Mouse (Mus musculus): ENCODE measurements around the gene Gm21887.
A peak's percentile ranks its signal among the peaks of the same experiment; 100 is the strongest.
"Not testable (repeated sequence)": the region's sequence is repeated elsewhere in the genome, so short reads cannot be mapped to it uniquely, and the experiment has no call there.

The Gm21887 gene

DNA sequence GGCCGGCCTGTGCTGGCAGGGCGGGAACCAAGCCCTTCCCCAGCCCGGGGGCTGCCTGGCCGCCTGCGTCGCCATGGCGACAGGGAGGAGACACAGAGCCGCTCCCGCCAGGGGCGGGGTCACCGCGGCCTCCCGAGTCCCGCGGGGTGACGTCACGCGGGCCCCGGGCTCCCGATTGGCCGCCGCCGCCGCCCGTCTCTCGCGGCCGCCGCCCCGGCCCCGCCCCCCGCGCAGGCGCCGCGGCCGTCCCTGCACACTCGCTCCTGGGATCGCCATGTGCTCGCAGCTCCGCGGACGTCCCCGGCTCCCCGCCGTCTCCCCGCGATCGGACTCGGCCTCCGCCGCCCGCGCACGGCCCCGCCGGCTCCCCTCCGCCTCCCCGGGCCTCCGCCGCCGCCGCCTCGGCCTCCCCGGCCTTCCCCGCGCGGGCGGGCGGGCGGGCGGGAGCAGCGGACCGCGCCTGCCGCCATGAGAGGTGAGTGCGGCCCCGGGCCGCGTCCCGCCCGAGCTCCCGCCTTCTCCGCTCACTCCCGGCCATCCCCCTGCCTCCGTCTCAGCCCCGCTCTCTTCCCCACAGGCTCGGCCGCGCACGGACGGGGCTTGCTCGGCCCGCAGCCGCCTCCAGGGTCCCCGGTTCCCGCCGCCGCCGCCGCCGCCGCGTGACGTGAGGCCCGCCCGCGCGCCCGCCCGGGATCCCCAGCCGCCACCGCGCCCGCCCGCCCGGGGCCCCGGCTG lies at the start of gene Gm21887:
TSS of gene Gm21887 (plus strand) at position 644 of the 735 bp plus-strand sequence.
- DNase-seq, result peak; percentile 87

DNA sequence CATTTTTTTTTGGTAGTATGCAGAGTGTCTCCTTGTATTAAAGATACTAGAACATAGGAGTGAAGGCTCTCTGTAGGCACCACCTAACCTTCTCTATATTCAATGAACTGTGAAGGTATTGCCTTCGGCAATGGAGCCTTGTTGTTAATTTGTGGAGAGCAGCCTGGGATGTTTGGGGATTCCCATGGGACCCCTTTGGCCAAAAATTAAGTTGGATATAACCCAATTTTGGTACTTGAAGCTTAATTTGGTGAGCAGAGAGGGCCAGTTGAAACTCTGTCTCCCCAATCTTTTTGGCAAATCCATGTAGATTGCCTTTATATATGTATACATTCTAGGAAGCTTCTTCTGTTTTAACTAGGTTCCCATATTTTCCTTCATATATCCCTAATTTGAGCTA lies 40.1 kb upstream of the Gm21887 start:
- peak; percentile 68 for DNase-seq

DNA sequence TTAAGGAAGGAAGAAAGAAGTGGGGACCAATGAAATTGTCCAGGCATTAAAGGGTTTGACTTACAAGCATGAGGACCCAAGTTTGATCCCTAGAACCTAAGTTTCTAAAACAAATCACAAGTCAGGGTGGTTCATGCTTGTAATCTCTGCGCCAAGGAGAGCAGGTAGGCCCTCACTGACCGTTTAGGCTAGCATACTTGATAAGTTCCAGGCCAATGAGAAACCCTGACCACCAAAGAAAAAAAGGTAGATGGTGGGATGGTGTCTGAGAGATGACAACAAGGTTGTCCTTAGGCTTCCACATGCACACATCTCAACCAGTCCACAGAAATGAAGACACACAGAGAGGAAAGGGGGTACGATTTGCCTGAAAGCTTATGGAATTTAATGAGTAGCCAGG lies 39.7 kb upstream of the Gm21887 start:
- DNase-seq, result peak; percentile 16

DNA sequence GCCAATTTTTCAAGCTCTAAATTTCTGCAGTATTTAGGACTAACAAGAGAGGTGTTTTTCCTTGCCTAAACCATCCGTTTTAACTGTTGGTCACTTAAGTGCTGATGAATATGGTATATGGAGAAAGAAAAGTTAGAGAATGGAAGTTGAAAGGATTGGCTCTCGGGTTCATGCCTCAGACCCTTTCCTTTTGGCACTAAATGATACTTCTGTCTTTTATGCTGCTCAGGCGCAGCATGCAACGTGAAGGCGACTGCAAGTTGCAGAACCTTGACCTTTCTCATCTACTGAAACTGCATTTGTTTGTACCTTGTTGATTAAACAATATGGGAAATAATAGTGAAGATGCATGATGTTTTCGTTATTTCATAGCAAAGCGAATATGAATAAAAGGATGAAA lies 38.9 kb upstream of the Gm21887 start:
- peak; percentile 4 for DNase-seq

DNA sequence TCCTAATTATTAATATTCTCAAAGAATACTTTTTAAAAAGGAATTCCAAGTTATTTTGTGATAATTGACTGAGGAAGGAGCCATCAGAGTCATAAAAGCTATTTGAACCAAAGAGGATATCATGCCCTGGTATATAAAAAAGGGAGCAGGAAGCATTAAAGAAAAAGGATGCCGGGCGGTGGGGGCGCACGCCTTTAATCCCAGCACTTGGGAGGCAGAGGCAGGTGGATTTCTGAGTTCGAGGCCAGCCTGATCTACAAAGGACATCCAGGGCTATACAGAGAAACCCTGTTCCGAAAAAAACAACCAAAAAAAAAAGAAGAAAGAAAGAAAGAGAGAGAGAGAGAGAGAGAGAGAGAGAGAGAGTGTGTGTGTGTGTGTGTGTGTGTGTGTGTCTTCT lies 37.9 kb upstream of the Gm21887 start:
- DNase-seq, result peak; percentile 1

DNA sequence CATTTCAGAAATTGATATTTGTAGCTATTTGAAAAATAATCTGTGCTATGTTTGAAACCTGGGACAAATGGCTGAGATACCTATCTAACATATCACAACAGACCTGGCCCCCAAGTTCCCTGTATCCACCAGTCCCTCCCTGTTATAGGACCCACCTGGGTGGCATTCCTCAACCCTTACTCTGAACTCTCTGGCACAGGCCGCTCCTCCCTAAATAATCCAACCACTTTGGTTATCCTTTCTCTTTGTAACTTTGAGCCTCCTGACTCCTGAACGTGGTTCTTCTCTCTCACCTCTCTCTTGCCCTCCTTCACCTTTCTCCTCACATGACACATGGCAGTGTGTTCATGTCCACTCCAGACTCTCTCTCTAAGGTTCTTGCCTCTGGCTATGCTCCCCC lies 37.3 kb upstream of the Gm21887 start:
- peak; percentile 1 for DNase-seq

DNA sequence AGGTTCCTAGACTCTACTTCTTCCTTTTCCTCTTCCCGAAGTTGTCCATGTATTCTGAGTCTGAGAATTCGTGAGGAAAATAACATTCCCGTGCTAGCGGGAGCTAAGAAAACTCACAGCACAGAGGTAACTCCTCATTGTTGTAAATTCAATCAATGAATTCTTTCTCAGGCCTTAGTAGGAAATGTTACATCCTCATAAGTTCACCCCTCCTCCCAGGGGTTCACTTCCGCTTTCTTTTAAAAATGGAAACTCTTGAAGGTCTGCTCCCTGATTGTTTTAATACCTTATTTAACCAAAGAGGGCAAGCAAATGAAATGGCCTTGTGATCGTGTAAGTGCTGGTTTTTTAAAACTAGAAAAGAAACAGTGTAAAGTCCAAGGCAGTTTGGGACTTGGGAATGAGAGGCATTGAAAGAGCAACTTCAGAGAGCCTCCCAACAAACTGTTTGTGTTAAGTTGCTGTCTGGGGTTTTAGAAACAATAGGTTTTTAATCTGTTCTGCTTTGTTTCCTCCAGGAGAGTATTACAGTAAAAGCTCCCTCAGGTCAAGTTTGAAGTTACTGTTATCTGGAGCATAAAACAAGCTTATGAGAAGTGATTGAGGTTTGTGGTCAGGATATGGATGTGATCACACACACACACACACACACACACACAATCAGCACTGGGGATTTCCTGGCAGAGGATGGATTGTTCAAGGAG lies 36.5 kb upstream of the Gm21887 start:
- DNase-seq, result peak; percentile 2

DNA sequence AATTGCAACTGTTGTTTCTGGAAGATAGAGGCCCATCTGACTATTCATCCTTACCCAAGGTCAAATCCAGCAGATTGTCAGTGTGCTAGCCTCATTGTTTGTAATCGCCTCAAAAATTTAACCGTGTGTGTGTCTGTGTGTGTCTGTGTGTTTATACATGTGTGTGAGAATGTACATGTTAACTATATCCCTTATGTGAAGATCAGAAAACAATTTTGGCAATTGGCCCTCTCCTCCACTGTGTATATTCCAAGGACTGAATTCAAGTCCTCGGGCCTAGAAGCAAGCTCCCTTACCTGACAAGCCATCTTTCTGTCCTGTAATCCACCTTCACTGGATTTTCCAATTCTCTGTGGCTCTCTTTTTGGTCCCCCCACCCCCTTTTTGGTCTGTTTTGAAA lies 35.7 kb upstream of the Gm21887 start:
- peak; percentile 9 for DNase-seq

DNA sequence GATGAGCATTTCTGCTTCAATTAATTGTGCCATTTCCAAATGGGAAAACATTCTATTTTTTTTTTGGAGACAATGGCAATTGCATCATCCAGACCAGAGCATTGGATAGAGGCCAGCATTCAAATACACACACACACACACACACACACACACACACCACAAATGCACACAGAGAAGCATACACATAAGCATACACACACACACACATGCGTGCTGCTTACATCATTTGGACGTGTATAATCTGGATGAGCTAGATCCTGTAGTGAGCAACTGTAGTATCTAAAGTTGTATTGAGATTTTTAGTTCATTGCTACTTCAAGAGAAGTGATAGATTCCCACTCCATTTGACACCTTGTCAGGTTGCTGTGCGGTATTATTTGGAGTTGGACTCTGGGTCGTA lies 35.0 kb upstream of the Gm21887 start:
- DNase-seq, result peak; percentile 3

DNA sequence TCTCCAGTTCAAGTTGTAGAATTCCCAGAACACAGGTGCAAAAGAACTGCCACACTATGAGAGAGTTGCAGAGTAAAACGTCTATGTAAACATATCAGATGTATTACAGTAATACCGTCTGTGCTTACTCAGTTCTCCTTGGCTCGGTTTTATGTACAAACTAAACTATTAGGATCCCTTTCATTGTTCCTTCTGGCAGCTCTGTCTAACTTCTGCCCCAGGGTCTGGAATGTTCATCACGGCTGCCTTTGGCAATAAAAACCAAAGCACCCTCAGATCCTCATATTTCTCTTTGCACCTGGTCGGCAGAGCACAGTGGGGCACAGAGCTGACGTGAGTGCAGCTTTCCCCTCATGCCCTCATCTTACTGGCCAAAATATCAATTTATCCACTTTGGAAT lies 34.5 kb upstream of the Gm21887 start:
- DNase-seq, result not testable (repeated sequence)

DNA sequence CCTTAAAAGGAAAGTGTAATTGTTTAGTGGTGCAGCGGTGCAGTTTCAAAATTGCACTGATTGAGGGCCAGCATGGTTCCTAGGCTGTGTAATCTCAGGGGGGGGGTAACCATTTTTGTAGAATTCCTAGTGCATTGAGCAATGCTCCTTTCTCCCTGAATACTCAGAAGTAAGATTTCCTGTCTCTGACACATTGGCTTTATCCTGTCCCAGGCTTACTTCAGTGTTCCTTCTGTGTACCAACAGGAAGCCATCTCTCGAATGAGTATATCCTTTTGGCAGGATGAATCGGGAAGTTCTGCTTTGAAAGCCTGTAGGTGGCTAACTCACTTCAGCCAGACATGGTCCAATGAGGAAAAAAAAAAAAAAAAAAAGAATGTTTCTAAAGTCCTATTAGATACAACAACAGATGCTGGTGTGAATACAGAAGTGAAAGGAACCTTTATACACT lies 33.8 kb upstream of the Gm21887 start:
- not testable (repeated sequence) for DNase-seq

DNA sequence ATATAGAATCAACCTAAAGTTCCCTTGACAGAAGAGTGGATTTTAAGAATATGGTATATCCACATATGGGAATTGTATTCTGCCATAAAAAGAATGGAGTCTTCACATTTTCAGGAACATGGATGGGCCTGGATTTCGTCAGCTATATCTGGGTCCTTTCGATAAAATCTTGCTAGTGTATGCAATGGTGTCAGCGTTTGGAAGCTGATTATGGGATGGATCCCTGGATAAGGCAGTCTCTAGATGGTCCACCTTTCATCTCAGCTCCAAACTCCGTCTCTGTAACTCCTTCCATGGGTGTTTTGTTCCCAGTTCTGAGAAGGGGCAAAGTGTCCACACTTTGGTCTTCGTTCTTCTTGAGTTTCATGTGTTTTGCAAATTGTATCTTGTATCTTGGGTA lies 33.1 kb upstream of the Gm21887 start:
- DNase-seq, result not testable (repeated sequence)

DNA sequence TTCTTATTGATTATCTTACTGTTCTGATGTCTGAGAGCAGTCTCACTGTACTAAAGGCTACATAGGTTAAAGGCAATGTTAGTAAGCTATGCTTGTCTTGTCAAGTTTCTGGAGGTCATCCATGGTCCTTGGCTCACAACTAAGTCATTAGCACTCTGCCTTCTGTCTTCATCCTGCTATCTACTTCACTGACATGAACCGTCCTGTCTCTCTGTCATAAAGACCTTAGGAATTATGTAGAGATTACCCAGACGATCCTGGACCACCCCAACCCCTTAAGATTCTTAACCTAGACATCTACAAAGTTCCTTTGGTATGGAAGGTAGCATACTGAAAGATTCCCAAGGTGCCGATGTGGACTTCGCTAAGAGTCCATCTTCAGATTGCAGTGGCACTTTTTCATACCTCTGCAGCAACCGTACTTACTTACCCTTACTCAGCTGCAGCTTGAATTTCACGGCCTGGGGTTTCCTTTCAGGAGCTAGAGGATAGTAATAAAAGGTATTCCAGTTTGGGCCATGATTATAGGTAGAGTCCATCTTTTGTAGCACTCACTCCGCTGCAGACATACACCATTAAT lies 31.5 kb upstream of the Gm21887 start:
- peak; percentile 18 for DNase-seq

DNA sequence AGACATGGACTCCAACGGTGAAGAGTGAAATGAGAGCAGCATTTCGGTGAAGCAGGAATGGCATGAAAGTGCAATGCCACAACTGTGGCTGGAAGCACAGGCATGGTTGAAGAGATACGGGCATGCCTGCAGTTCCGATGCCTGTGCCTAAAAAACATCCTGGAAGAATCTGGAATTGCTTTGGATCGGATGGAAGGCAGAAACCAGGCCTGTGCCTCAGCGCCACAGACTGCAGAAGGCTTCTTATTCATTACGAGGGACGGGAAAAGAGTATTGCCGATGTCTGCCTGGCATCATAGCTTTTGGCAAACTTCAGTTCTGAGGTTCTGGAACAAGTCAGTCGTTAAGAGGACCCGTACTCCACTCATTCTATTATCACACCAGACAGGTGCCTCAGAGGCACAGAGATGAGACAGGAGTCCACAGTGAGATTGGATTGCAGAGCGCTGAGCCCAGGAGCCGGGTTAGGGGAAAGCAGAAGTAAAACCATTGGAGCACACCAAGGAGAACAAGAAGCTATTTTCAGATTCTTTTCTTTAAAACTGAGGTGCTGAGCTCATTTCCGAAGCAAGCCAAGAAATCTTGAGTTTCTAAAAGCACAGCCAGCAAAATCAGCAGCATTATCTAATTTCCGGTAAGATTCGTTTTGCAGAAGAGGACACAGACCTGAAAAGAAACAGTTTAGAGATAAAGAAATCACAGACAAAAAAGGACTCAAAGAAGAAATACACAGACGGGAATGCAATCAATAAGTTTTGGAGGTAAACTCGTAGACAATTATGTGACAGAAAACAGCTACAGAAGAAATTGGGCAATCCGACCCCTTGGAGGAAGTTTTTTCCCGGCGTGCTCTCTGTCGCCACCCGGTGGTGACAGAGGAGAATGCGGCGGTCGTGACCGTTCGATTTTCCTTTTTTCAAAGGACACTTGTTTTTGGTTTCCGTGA lies 30.8 kb upstream of the Gm21887 start:
- DNase-seq, result peak; percentile 36

DNA sequence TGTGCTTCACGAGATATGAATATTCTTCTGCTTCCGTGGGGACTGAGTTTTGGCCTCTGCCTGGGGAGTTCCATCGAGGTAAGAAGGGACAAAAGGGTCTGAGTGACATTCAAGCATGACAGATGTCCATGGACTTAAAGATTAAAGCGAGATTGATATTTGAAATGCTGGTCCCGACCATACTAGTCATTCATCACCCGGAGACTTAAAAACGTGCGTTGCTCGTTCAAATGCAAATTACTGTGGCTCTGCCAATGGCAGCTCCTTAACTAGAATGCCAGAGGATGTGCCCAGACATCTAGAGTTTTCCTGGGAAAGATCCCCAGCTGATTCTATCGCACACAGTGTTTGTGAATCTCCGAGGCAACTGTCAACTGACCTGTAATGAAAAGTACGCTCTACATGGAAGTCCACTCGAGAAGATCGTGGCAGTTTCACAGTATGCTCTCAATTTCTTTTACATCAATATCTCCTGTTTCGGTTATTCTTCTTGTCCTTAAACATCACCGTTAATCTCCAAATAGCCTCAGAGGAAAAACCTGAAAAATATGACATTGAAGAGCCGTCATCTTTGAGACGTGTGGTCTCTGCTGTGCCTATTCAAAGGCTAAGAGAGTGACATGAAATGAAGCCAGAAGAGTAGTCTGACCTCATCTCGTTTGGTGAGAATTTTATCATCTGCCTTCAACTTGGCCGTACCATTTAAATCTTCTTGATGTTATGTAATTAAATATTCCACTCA lies 29.8 kb upstream of the Gm21887 start:
- DNase-seq, result peak; percentile 27

DNA sequence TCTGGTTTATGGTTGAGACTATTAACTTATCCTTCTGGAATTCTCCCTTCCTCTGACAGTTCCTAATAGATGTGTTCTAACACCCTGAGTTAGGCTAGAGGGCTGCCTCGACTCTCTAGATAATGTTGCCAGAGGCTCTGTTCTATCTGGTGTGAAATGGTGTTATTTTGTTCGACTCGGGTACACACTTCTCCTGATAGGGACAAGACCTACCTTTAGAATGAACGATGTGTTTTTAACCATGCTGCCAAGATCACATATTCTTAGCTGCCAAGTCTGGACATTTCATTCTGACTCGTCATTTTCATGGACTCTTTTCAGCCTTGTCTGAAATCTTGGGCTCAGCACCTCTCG lies 29.3 kb upstream of the Gm21887 start:
- not testable (repeated sequence) for DNase-seq

DNA sequence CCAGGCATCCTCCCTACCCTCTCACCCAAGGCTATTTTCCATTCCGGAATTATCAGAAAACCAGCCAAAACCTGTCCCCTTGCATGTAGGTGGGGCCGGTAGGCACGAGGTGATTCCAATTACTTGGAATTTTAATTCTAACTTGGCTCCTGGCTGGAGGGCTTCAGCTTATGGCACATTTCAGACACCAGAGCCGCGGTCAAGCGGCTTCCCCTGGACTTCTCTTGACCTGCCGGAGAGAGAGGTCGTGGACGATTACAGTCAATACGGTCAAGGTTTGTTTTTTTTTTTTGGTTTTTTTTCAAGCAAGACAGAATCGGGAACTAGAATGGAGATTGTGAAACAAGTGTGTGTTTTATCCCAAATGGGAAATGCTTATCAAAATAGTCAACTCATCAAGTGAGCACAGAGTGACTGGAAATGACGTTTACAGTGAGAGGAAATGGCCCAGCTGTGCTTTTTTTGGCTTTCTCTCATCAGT lies 28.6 kb upstream of the Gm21887 start:
- DNase-seq, result no peak

DNA sequence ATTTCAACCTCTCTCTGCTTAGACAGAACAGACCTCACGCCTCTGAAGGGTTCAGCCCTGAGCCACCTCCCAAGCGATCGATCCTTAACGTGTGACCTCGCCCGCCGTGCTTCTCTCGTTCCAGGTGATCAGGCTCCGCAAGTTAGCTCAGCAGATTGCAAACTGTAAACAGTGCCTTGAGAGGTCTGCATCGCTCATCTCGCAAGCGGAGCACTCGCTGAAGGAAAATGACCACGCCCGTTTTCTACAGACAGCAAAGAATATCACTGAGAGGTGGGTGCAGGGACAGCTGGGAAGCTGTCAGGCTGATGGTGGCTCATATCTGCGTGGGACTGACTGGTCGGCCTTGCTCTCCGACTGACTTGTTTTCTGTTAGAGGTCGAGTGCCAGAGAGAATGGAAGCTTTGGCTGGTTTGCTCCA lies 27.7 kb upstream of the Gm21887 start:
- DNase-seq, result peak; percentile 21

DNA sequence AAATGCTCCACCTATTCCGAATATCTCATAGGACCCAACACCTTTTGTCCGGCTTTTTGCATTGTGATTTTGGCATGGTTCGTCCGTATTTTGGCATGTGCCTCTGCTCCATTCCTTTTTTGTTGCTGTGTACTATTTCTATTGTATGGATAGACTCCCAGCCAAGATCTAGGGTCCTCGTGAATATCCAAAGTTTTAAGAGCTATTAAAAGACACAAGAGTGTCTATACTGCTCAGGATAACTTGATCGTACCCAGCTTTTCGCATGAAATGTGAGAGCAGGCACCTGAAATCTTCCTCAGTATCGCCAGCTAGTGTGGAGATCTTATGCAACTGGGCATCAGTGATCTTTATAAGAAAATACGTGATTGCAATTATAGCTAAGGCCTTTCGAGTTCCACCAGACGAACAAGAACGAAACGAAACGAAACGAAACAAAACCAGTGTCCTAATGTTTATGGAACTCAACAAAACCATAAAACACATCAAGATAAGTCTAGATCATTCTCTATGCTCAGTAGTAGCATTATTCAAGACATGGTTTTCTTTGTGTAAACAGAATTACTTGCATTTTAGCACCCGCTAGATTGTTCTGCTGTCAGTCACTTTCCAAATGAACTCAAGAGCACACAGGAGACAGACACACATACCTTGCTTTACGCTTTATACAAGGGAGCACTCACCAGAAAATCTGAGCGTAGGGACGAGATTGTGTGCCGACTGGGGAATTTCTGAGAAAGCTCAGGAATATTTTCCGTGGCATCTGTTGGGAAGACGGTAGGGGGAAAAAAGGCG lies 26.7 kb upstream of the Gm21887 start:
- DNase-seq, result peak; percentile 9

DNA sequence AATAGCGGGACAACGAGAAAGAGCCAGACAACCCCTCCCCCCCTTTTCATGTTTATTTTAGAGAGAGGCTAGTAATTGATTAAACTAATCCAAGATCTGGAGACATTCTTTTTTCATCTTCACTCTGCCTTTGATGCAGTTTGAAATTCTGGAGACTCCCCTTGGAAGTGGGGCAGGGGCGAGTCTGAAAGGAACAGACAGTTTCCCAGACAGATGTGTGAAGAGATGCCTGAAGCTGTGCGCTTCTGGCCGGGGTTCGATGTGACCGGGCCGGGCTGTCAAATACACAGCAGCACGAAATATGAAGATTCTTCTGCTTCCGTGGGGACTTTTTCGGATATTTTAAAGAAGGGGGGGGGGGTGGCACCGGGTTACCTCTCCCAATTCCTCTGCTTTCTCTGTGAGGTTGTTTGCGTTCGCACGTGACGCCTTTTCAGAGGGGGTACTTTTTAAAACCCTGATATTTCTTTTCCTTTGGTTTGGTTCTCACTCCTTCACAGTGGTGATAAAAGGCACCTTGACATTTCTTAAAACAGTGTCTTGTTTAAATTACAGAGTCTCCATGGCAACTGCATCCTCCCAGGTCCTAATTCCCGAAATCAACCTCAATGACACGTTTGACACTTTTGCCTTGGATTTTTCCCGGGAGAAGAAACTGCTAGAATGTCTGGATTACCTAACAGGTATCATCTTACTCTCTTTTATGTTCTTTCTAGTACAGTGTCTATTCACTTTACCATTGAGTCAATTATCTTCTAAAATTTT lies 25.9 kb upstream of the Gm21887 start:
- DNase-seq, result peak; percentile 5

All from cerebellum, adult 9-10 months (tissue).